Mouse (Mus musculus): ENCODE results near the gene Arx. TPM values are rescaled to one million over a fixed set of nuclear protein-coding genes. Genes with fewer than 3 reads are reported as not detected.

Arx gene
- 37.4 and 80.3 TPM in 2 replicates for polyA plus RNA-seq (2012; rRNA removed)

GRCm38 (mm10) chrX:93286291-93286893 lies at the start of gene Arx:
Arx (plus strand) TSS chrX:93286445.

